Mouse (Mus musculus) c-Kit-positive CD71-positive TER-119-negative erythroid progenitor cells, embryonic 14.5 days (primary cell): ENCODE results near the gene Mgea5.
A peak's percentile ranks its signal among the peaks of the same experiment; 100 is the strongest.

ENCODE experiments used
- DNase-seq: peaks from one replicate; pipeline ENCODE4 v3.0.0-alpha.2; 2013; ENCODE audit warnings: low read depth

Mgea5 gene

GRCm38 (mm10) chr19:45796061-45796556, 12.5 kb upstream of the Mgea5 start:
- DNase-seq = no peak

GRCm38 (mm10) chr19:45795406-45795944, 11.8 kb upstream of the Mgea5 start:
- DNase-seq = no peak

GRCm38 (mm10) chr19:45794718-45795117, 11.1 kb upstream of the Mgea5 start:
- DNase-seq = no peak

- DNase-seq = no peak
Observed at GRCm38 (mm10) chr19:45792404-45792803, 8.8 kb upstream of the Mgea5 start.

- peak; percentile 46 for DNase-seq
Observed at GRCm38 (mm10) chr19:45789888-45790874, 6.5 kb upstream of the Mgea5 start.

GRCm38 (mm10) chr19:45789365-45789764, 5.7 kb upstream of the Mgea5 start:
- no peak for DNase-seq

- DNase-seq = no peak
Observed at GRCm38 (mm10) chr19:45788337-45788736, 4.7 kb upstream of the Mgea5 start.

- DNase-seq = no peak
Observed at GRCm38 (mm10) chr19:45787450-45787849, 3.8 kb upstream of the Mgea5 start.

- no peak for DNase-seq
Observed at GRCm38 (mm10) chr19:45785470-45785869, 1.8 kb upstream of the Mgea5 start.

- no peak for DNase-seq
Observed at GRCm38 (mm10) chr19:45783933-45784576, 418 bp upstream of the Mgea5 start.

GRCm38 (mm10) chr19:45782315-45783001, 1.2 kb downstream of the Mgea5 start:
- peak; percentile 53 for DNase-seq

- no peak for DNase-seq
Observed at GRCm38 (mm10) chr19:45781676-45782075, 2.0 kb downstream of the Mgea5 start.

- DNase-seq = no peak
Observed at GRCm38 (mm10) chr19:45780350-45780915, 3.2 kb downstream of the Mgea5 start.

GRCm38 (mm10) chr19:45775486-45775885, 8.2 kb downstream of the Mgea5 start:
- no peak for DNase-seq

- no peak for DNase-seq
Observed at GRCm38 (mm10) chr19:45771501-45771900, 12.1 kb downstream of the Mgea5 start.

- no peak for DNase-seq
Observed at GRCm38 (mm10) chr19:45760810-45761209, 22.8 kb downstream of the Mgea5 start.

GRCm38 (mm10) chr19:45758671-45759070, 25.0 kb downstream of the Mgea5 start:
- no peak for DNase-seq

GRCm38 (mm10) chr19:45753551-45753950, 30.1 kb downstream of the Mgea5 start:
- no peak for DNase-seq

GRCm38 (mm10) chr19:45751881-45752280, 31.8 kb downstream of the Mgea5 start:
- DNase-seq = no peak

- DNase-seq = peak; percentile 77
Observed at GRCm38 (mm10) chr19:45749243-45750043, 34.2 kb downstream of the Mgea5 start, which contains the start of gene Npm3. TSS of gene Npm3 (minus strand) at chr19:45749591.
